Mouse (Mus musculus) liver, embryonic 14.5 days (tissue): Measurements from ENCODE around the gene Tnfrsf13c. TPM values are rescaled to one million over a fixed set of nuclear protein-coding genes. Genes with fewer than 3 reads are reported as not detected.

ENCODE experiments used
- ATAC-seq: fragments of 200-750 bp; cut with Nextera tagmentation; 2 replicates; pipeline ENCODE4 v1.8.0; 2017; ENCODE audit warnings: moderate number of reproducible peaks, mild to moderate bottlenecking, moderate library complexity; ENCODE audit not compliant: insufficient read depth
- DNase-seq, 3 experiments: peaks; one replicate each; pipeline ENCODE4 v3.0.0-alpha.2; 2012 to 2013; ENCODE audit warnings: low read depth in 3 of 3, low spot score in 3 of 3
- H3K27ac ChIP-seq: fragments of 300-500 bp; sonication (generic); 2 replicates; pipeline ENCODE4 v1.5.1; 2014; ENCODE audit warnings: moderate library complexity, mild to moderate bottlenecking, control low read depth, inconsistent platforms
- H3K27me3 ChIP-seq: fragments of 300-500 bp; sonication (generic); 2 replicates; pipeline ENCODE4 v1.6.1; 2014; ENCODE audit warnings: mild to moderate bottlenecking, low read length, moderate library complexity; ENCODE audit not compliant: control insufficient read depth, insufficient read depth
- H3K36me3 ChIP-seq: fragments of 300-500 bp; sonication (generic); replicated peaks from 2 replicates; pipeline ENCODE4 v1.6.1; 2014; ENCODE audit warnings: low read depth; ENCODE audit not compliant: control insufficient read depth, insufficient read depth
- H3K4me1 ChIP-seq, 2 experiments: fragments of 200-500 bp in 1 of 2; fragments of 300-500 bp in 1 of 2; sonication (generic) in 1 of 2; replicated peaks; 2 replicates each; pipeline ENCODE4 v1.6.1; 2012 to 2014; ENCODE audit warnings: antibody characterized with exemption in 1 of 2, inconsistent platforms in 1 of 2, low read length in 1 of 2; ENCODE audit not compliant: control insufficient read depth in 2 of 2, insufficient read depth in 2 of 2
- H3K4me2 ChIP-seq: fragments of 300-500 bp; sonication (generic); 2 replicates; pipeline ENCODE4 v1.6.1; 2014; ENCODE audit warnings: low read depth, mild to moderate bottlenecking, control low read depth, moderate library complexity
- H3K4me3 ChIP-seq, 2 experiments: fragments of 200-500 bp in 1 of 2; fragments of 300-500 bp in 1 of 2; sonication (generic) in 1 of 2; 2 replicates each; pipeline ENCODE4 v1.5.1; 2012 to 2014; ENCODE audit warnings: low read depth in 2 of 2, low read length in 2 of 2, mild to moderate bottlenecking in 2 of 2, control low read depth in 1 of 2, inconsistent platforms in 1 of 2, moderate library complexity in 1 of 2; ENCODE audit not compliant: insufficient read depth in 1 of 2
- H3K9ac ChIP-seq: fragments of 300-500 bp; sonication (generic); replicated peaks from 2 replicates; pipeline ENCODE4 v1.6.1; 2014; ENCODE audit warnings: mild to moderate bottlenecking, control low read depth, moderate library complexity
- H3K9me3 ChIP-seq: fragments of 300-500 bp; sonication (generic); 2 replicates; pipeline ENCODE4 v1.6.1; 2016; ENCODE audit warnings: low read length, mixed read lengths; ENCODE audit not compliant: control insufficient read depth
- CTCF ChIP-seq: IDR thresholded peaks from 2 replicates; pipeline ENCODE4 v1.5.1; 2016; ENCODE audit warnings: antibody characterized with exemption, low read depth, control low read depth
- EP300 ChIP-seq: IDR thresholded peaks from 2 replicates; pipeline ENCODE4 v1.6.1; 2016; ENCODE audit warnings: antibody characterized with exemption, low read depth
- WGBS: fragments of 180-500 bp; shearing (Covaris S2); extraction: QIAGEN DNeasy Blood & Tissue Kit; methylation state at CpG from one replicate; pipeline ENCODE4 v1.1.7; 2014; ENCODE audit not compliant: insufficient replicate concordance; 5-methylcytosine and 5-hydroxymethylcytosine counted together
- polyA plus RNA-seq, 2 experiments: library from polyadenylated mRNA; depleted of rRNA in 1 of 2; stranded (reverse) in 1 of 2; unstranded in 1 of 2; fragments of >200 nt; fragmentation: Nextera tagmentation in 1 of 2; extraction: Ambion mirVana in 1 of 2; gene quantifications; 2 replicates each; pipeline versions ENCODE4 v1.2.1 to v1.2.3; 2012 to 2014

The Tnfrsf13c gene
- polyA plus RNA-seq, 2 experiments: 0.14 to 0.54 TPM

- H3K9me3 ChIP-seq: no peaks in the 10 kb centered on the region
- 66% methylated on average over 3 of the region's 3 CpGs for WGBS
- ATAC-seq (no peak), DNase-seq (no peak)
- peak overlapping the region; percentile 72 to 83 for H3K4me3 ChIP-seq
- peaks cover 5 to 10% of the 10 kb centered on the region in 2 experiments for H3K4me1 ChIP-seq
- no peaks in the 10 kb centered on the region for H3K27me3 ChIP-seq
- H3K4me2 ChIP-seq: peak overlapping the region; percentile 73
- H3K36me3 ChIP-seq: peaks cover 3% of the 10 kb centered on the region; the same call in 1 of the 2 replicates
- peak overlapping the region; percentile 67 for H3K9ac ChIP-seq
- peak overlapping the region; percentile 43 for H3K27ac ChIP-seq
- TF ChIP-seq CTCF (no peak), EP300 (no peak)
Observed at GRCm38 (mm10) chr15:82243311-82243710, 19.1 kb upstream of the Tnfrsf13c start.

GRCm38 (mm10) chr15:82236565-82236964, 12.4 kb upstream of the Tnfrsf13c start:
- peak; percentile 55 to 66 (median 63) for DNase-seq

DNA sequence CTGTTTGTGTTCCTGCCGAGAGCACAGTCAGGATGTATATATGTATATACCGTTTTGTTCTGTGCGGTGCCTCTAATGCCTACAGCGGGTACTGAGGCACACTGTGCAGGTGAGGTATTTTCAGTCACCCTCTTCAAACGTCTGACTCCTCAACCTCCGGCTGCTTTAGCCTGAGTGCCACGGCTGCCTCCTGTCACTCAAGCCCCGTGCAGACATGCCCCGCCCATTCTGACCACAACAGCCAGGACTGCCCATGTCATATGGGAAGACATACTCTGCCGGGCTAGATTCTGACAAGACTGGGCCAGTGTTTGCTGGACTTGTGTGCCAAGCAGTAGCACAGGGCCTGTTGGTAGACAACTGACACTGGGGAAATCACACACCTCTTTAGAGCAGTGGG, 11.5 kb upstream of the Tnfrsf13c start:
- WGBS: 39% methylated on average over 10 of the region's 10 CpGs
- Histone ChIP-seq H3K9me3 (no peaks in the 10 kb centered on the region), H3K9ac (no peak overlapping the region), H3K36me3 (peaks cover 3% of the 10 kb centered on the region; the same call in 1 of the 2 replicates), H3K27ac (no peak overlapping the region), H3K27me3 (no peaks in the 10 kb centered on the region), H3K4me2 (no peak overlapping the region), H3K4me1 (peaks cover 4 to 8% of the 10 kb centered on the region in 2 experiments), H3K4me3 (no peak overlapping the region)
- DNase-seq (no peak), ATAC-seq (no peak)
- no peak for TF ChIP-seq CTCF
- no peak for TF ChIP-seq EP300

More at GRCm38 (mm10) chr15:82236565-82236964, 12.4 kb upstream of the Tnfrsf13c start:
- Histone ChIP-seq H3K4me2 (no peak overlapping the region), H3K27me3 (no peaks in the 10 kb centered on the region), H3K9ac (no peak overlapping the region), H3K27ac (no peak overlapping the region), H3K4me3 (no peak overlapping the region), H3K9me3 (no peaks in the 10 kb centered on the region), H3K36me3 (peaks cover 3% of the 10 kb centered on the region; the same call in 1 of the 2 replicates), H3K4me1 (peaks cover 0 to 2% of the 10 kb centered on the region in 2 experiments; a peak in 2 of 4 replicates)
- TF ChIP-seq CTCF (peak; percentile 99), EP300 (no peak)
- peak; percentile 70 for ATAC-seq
- 14% methylated on average over 5 of the region's 5 CpGs for WGBS

GRCm38 (mm10) chr15:82232651-82233050, 8.5 kb upstream of the Tnfrsf13c start:
- no peak for TF ChIP-seq CTCF
- no peak for TF ChIP-seq EP300
- no peak overlapping the region for H3K4me2 ChIP-seq
- H3K9ac ChIP-seq: no peak overlapping the region
- 77% methylated on average over 4 of the region's 4 CpGs for WGBS
- H3K4me3 ChIP-seq: no peak overlapping the region
- H3K27me3 ChIP-seq: no peaks in the 10 kb centered on the region
- ATAC-seq (no peak), DNase-seq (no peak)
- no peak overlapping the region for H3K27ac ChIP-seq
- peaks cover 21 to 25% of the 10 kb centered on the region in 2 experiments for H3K4me1 ChIP-seq
- no peaks in the 10 kb centered on the region for H3K36me3 ChIP-seq
- H3K9me3 ChIP-seq: no peaks in the 10 kb centered on the region

- 71% methylated on average over 11 of the region's 11 CpGs for WGBS
- Histone ChIP-seq H3K27me3 (no peaks in the 10 kb centered on the region), H3K4me3 (no peak overlapping the region), H3K9ac (no peak overlapping the region), H3K4me1 (peaks cover 21 to 25% of the 10 kb centered on the region in 2 experiments), H3K27ac (no peak overlapping the region), H3K4me2 (no peak overlapping the region), H3K9me3 (no peaks in the 10 kb centered on the region), H3K36me3 (no peaks in the 10 kb centered on the region)
- no peak for TF ChIP-seq CTCF
- TF ChIP-seq EP300: no peak
- ATAC-seq (no peak), DNase-seq (no peak)
Observed at GRCm38 (mm10) chr15:82231591-82232378, 7.6 kb upstream of the Tnfrsf13c start.
